Mouse (Mus musculus): ENCODE data around the gene Mcf2l.

DNA sequence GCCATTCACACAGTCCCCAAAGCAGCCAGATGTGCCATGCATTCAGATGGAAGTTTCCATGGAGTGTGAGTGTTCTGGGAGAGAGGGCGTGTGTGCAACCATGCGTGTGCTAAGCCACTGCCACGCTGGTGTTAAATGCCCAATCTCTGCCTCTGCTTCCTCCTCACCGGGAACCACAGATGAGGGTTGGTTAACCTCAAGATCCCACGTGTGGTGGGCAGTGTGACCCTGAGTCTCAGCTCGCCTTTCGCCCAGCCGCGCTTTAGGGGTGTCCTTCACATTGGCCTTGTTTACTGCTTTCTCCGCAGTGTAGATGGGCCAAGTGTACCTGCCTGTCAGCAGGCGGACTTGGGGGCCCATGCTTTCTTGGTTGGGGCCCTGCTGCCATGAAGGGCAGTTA lies 102.7 kb downstream of the Mcf2l start:
- TF ChIP-seq HCFC1 (IDR thresholded peaks at IDR 0.05; ENCODE audit: borderline replicate concordance, insufficient read depth, low read length) (no peak), ZC3H11A (IDR thresholded peaks at IDR 0.05; ENCODE audit: borderline replicate concordance, low read depth, low read length) (no peak), ZNF384 (IDR thresholded peaks at IDR 0.05; ENCODE audit: low read depth, low read length) (no peak), CHD2 (IDR thresholded peaks at IDR 0.05; ENCODE audit: low read depth, low read length) (no peak), MAFK (IDR thresholded peaks at IDR 0.05; ENCODE audit: insufficient read depth, low read depth, low read length) (no peak)
